Mouse (Mus musculus): Measurements from ENCODE around the gene Spata17.

The Spata17 gene

GRCm38 (mm10) chr1:187086027-187086426 is 129.2 kb downstream of the Spata17 start:
- in situ Hi-C loops (cut with MseI, MboI): no loop called here

DNA sequence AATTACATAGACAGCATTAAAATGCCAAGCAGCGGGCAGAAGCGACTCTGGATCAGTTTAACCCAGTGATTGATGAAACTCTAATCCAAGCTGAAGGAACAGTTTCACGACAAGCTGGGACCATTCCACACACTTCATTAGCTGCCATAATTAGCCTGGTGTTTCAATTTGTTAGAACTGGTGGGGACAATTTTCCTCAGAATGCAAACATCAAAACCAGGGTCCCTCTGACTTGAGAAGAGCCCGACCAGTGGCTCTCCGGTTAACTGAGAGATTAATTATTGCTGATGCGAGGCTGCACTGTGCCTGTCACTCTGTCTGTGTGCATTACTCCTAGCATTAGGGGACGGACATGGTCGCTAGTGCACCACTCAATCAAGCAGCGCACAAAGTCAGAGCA is 137.9 kb downstream of the Spata17 start:
- in situ Hi-C loops (cut with MseI, MboI): no loop called here

DNA sequence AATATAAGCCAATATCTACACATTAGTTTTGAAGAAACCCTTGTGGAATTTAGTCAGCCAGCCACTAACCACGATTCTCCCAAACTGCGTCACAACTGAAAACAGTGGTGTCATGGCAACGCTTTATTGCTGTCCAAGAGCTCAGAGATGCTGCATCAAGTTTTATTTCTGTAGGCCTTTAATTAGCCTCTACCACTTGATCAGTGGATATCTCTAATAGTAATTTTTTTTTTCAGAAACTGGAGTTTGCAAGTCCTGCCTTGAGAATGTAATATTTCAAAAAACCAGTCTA is 138.3 kb downstream of the Spata17 start:
- in situ Hi-C loops (cut with MseI, MboI): no loop called here

DNA sequence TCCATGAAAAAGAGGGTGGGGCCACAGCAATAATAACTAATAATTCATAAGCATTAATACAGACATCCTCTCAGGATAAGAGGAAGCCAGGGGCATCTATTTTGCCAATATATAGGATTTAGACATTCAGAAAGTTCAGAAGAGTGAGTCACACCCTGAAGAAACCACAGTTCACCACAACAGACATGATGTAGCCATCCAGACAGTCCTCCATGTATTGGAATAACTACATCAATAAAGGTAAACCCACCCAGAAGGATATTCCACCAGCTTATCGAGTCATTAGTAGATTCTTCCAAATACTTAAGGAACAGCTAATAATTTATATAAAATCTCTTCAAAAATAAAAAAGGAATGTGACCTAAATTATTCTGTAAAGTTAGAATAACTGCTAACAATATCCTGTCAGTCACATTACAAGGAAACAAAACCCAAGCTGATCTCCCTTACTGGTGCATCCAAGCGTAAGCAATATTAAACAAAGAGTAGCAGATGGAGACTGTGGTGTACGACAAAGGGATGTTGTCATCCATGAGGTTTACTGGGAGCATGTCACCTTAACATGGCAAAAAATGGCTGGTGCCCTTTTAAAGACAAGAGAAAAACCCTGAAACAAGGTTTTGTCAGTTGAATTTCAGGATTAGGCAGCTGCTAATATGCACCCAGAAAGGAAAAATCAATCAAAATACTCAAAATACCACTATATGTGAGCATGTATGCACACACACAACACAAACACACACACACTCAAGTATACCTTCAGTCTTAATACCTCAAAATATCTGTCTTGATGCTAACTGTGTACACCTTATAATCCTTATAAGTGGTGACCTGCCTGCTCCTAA is 138.8 kb downstream of the Spata17 start:
- in situ Hi-C loops (cut with MseI, MboI): no loop called here

DNA sequence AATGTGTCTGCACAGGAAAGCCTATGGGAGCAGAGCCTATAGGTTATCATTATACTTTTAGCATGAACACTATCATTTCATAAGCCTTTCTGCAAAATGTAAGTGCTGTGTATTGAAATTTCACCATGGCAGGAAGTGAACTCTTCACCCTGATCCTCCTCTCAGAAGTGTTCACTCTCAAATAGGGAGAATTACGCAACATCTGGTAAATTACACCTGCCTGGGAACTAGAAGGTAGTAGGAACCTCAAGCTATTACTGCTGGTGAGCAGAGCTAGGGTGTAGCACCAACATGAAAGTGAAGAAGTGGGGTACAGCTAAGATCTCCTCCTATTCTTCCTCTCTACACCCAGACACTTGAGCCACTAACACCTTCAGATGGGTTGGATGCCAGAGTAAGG is 155.4 kb downstream of the Spata17 start:
- in situ Hi-C loops (cut with MseI, MboI): no loop called here

DNA sequence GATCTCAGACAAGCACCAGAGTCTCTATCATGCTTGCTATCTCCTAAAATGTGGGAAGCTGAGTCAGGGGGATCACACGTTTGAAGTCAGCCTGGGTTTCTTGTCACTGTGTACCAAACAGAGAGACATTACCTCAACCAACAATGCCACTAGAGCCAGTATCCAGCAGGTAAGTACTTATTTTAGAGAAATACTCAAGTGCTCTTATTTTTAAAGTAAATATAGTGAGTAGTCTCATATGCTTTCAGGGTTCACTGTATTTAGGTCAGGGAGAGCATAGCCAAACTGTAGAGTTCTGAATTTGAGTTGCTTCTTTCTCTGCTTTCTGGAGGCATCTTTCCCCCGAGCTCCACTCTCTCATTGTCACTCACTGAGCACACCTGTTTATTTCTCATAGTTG is 160.9 kb downstream of the Spata17 start:
- in situ Hi-C loops (cut with MseI, MboI): no loop called here

DNA sequence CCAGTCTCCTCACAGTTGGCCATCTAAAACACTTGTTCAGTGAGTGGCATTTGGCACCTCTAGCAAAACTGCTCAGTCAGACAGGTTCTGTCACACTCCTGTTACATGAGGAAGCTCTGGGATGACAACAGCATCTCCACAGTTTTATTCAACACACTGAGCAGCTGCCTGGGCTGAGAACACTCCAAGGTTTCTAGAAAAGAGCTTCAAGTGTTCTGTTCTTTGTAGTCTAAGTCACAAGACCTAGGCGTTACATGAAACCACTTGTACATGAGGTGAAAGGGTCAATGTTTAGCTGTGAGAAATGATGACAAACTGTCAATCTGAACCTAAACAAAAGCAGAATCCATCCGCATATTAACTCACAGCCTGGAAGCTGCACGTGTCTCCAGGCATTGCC is 161.4 kb downstream of the Spata17 start:
- in situ Hi-C loops (cut with MseI, MboI): no loop called here

DNA sequence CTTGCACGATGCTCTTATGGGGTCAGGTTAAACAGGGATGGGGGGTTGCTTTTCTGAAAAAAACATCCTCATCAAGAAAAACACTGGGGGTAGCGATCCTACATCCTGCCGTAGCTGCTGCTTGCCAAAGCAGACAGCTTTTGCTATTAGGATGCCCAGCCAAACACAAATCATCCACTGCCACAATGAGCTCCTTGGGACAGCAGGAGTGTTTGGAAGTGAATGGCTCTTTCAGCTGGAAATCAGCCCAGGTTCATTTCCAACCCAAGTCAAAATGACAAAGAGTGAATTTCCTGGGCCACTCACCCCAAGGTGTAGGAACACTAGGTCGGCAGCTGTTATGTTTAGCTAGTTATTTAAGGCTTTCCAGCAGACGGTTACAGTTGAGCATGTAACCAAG is 162.7 kb downstream of the Spata17 start:
- in situ Hi-C loops (cut with MseI, MboI): no loop called here

- in situ Hi-C loops (cut with MseI, MboI): no loop called here
Measured at GRCm38 (mm10) chr1:187051296-187051695, 164.0 kb downstream of the Spata17 start.

- in situ Hi-C loops (cut with MseI, MboI): no loop called here
Measured at GRCm38 (mm10) chr1:187048681-187049288, 166.5 kb downstream of the Spata17 start.

- in situ Hi-C loops (cut with MseI, MboI): no loop called here
Measured at GRCm38 (mm10) chr1:187044726-187045125, 170.5 kb downstream of the Spata17 start.

GRCm38 (mm10) chr1:187039801-187040200 is 175.5 kb downstream of the Spata17 start:
- in situ Hi-C loops (cut with MseI, MboI): no loop called here

DNA sequence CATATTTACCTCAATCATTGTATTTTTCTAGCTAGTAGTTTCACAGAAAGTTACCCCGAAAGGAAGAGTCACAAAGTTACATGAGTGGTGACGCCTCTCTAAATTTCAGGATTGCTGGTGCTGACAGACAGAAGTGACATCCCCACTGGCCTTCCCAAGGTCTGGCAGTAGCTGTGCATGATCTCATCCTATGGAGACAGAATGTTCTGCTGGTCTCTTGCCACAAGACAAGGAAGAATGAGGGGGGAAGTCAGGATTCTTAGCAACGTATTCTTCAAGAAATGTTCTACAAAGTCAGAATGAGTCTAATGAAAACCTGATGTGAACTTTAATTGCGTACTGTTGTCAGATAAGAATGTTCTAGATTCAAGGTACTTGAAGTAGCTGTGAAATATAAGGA is 179.5 kb downstream of the Spata17 start:
- in situ Hi-C loops (cut with MseI, MboI): no loop called here

DNA sequence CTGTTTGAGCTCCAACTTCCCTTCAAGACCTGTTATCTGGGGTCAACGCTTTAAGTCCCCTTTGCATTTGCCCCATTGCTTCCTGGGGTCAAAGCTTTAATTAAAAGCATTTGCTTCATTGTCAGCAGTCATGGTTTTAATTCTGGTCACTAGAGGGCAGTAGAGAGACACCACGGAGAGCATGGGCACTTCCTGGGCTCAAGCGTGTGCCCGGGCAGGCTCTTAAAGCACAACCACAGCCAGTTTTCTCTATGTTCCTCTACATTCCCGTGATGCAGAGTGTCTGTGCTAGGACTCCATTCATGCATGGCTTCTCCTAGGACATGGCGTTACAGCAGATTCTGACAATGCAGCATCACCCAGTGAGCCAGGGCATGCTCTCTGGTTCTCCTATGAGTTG is 183.5 kb downstream of the Spata17 start:
- in situ Hi-C loops (cut with MseI, MboI): no loop called here

GRCm38 (mm10) chr1:187028841-187029240 is 186.4 kb downstream of the Spata17 start:
- in situ Hi-C loops (cut with MseI, MboI): no loop called here

DNA sequence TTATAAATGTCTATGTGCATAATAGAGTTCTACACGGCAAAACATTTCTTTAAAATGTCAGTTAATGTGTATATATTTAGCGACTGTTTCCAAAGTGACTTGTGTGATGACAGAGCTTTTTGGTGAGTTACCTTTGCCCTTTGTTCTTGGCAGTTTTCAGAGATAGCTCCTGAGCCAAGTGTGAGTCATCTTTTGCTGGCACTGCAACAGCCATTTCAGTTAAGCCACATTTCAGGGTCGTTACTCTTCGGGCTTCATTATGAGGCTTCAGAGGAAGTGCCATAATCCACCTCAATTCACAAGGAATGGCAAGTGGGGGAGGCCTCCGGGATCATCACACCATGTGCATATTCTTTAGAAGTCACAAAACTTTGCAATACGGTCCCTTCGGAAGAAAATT is 195.3 kb downstream of the Spata17 start:
- in situ Hi-C loops (cut with MseI, MboI): no loop called here

- in situ Hi-C loops (cut with MseI, MboI): no loop called here
Measured at GRCm38 (mm10) chr1:187016116-187016515, 199.1 kb downstream of the Spata17 start.

DNA sequence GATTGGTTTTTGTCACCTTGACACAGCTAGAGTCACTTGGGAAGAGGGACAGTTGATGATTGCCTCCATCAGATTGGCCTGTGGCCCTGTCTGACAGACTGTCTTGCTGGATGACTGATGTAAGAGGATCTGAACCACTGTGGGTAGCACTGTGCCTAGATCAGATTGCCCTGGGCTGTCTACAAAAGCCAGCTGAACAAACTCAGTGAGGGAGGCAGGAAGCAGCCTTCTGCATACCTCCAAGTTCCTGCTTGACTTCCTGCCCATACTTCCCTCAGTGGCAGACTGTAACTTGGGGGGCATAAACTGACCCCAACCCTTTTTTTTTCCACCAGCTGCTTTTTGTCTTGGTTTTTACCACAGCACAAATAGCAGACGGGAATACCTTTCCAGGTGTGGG is 199.6 kb downstream of the Spata17 start:
- in situ Hi-C loops (cut with MseI, MboI): no loop called here

- in situ Hi-C loops (cut with MseI, MboI): no loop called here
Measured at GRCm38 (mm10) chr1:187014141-187014540, 201.1 kb downstream of the Spata17 start.

- in situ Hi-C loops (cut with MseI, MboI): no loop called here
Measured at GRCm38 (mm10) chr1:187011601-187012000, 203.7 kb downstream of the Spata17 start.

DNA sequence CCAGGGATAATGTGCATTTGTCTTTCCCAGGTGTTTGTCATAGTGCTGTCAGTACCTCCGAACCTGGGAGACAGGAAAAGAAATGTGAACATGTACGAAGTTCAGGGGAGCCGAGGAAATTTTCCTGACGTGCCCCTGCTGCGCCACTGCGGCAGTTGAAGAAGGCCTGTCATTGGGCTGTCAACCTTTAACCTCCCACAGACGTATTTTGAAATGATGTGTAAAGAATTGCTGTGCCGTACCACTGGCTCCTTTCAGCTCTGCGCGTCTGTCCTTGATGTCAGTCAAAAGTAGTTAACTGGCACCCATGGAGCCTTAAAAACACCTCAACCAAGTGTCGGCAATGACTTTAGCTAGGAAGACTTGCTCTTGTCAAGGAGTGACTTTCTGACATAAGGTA is 205.2 kb downstream of the Spata17 start:
- in situ Hi-C loops (cut with MseI, MboI): no loop called here

- in situ Hi-C loops (cut with MseI, MboI): no loop called here
Measured at GRCm38 (mm10) chr1:187008236-187008635, 207.0 kb downstream of the Spata17 start.

GRCm38 (mm10) chr1:187006227-187006925 is 208.9 kb downstream of the Spata17 start:
- in situ Hi-C loops (cut with MseI, MboI): no loop called here
